Mouse (Mus musculus): ENCODE results near the gene Klrg1. TPM values are rescaled to one million over a fixed set of nuclear protein-coding genes. Genes with fewer than 3 reads are reported as not detected.

The Klrg1 gene
- total and polyA plus RNA-seq, 3 experiments: 0.28 to 1.0 TPM; not detected in 1

- 0 out of 2 replicates have a peak, but pooled peaks have one; percentile 27 for TF ChIP-seq SIN3A (IDR thresholded peaks at IDR 0.05; ENCODE audit: low read length)
Measured at GRCm38 (mm10) chr6:122270152-122270551, 12.5 kb downstream of the Klrg1 start (continued).

GRCm38 (mm10) chr6:122269170-122269569 is 13.5 kb downstream of the Klrg1 start:
- Histone ChIP-seq H3K27me3 (ENCODE audit: control insufficient read depth in 1 of 2, insufficient read depth in 2 of 2, low read length in 2 of 2) (no peaks in the 10 kb centered on the region), H3K4me3 (ENCODE audit: control insufficient read depth in 1 of 2, insufficient read depth in 1 of 2, low read depth in 2 of 2, low read length in 2 of 2) (no peak overlapping the region), H3K36me3 (ENCODE audit: control insufficient read depth in 1 of 2, insufficient read depth in 2 of 2, low read length in 2 of 2) (peaks cover 0 to 19% of the 10 kb centered on the region in 2 experiments; a peak in 2 of 4 replicates), H3K9ac (ENCODE audit: control insufficient read depth, low read depth, low read length, poor library complexity, severe bottlenecking) (no peak overlapping the region), H3K27ac (ENCODE audit: control insufficient read depth, low read depth, low read length) (no peak overlapping the region), H3K9me3 (replicated peaks; ENCODE audit: insufficient read depth, low read length) (no peaks in the 10 kb centered on the region), H3K4me1 (ENCODE audit: control insufficient read depth in 1 of 2, insufficient read depth in 2 of 2, low read length in 2 of 2) (peaks cover 10 to 12% of the 10 kb centered on the region in 2 experiments), H3K79me2 (ENCODE audit: control insufficient read depth, insufficient read depth, low read length, poor library complexity) (no peaks in the 10 kb centered on the region)
- no peak for TF ChIP-seq E2F4 (IDR thresholded peaks at IDR 0.05; ENCODE audit: borderline replicate concordance, low read depth, low read length)
- TF ChIP-seq ZMIZ1 (IDR thresholded peaks at IDR 0.05; ENCODE audit: low read depth, low read length): no peak
- no peak for TF ChIP-seq MAFK (IDR thresholded peaks at IDR 0.05; ENCODE audit: borderline replicate concordance, low read depth, low read length)
- TF ChIP-seq GABPA (IDR thresholded peaks at IDR 0.05; ENCODE audit: low read depth, low read length): no peak
- no peak for TF ChIP-seq CTCF (IDR thresholded peaks at IDR 0.05 in 2 of 3, conservative IDR thresholded peaks at IDR 0.05 in 1 of 3; ENCODE audit: control insufficient read depth in 1 of 3, insufficient read depth in 1 of 3, low read depth in 2 of 3, low read length in 3 of 3, poor library complexity in 1 of 3, severe bottlenecking in 1 of 3)
- no peak for DNase-seq (ENCODE audit: low read depth, low spot score)

- Histone ChIP-seq H3K27me3 (ENCODE audit: control insufficient read depth in 1 of 2, insufficient read depth in 2 of 2, low read length in 2 of 2) (no peaks in the 10 kb centered on the region), H3K4me1 (ENCODE audit: control insufficient read depth in 1 of 2, insufficient read depth in 2 of 2, low read length in 2 of 2) (peaks cover 10 to 11% of the 10 kb centered on the region in 2 experiments), H3K79me2 (ENCODE audit: control insufficient read depth, insufficient read depth, low read length, poor library complexity) (no peaks in the 10 kb centered on the region), H3K36me3 (ENCODE audit: control insufficient read depth in 1 of 2, insufficient read depth in 2 of 2, low read length in 2 of 2) (peaks cover 0 to 17% of the 10 kb centered on the region in 2 experiments; a peak in 2 of 4 replicates), H3K4me3 (ENCODE audit: control insufficient read depth in 1 of 2, insufficient read depth in 1 of 2, low read depth in 2 of 2, low read length in 2 of 2) (no peak overlapping the region), H3K9ac (ENCODE audit: control insufficient read depth, low read depth, low read length, poor library complexity, severe bottlenecking) (no peak overlapping the region), H3K27ac (ENCODE audit: control insufficient read depth, low read depth, low read length) (no peak overlapping the region), H3K9me3 (replicated peaks; ENCODE audit: insufficient read depth, low read length) (no peaks in the 10 kb centered on the region)
- DNase-seq (ENCODE audit: low read depth, low spot score): no peak
- TF ChIP-seq E2F4 (IDR thresholded peaks at IDR 0.05; ENCODE audit: borderline replicate concordance, low read depth, low read length) (no peak), RCOR1 (IDR thresholded peaks at IDR 0.05; ENCODE audit: low read depth, low read length) (no peak), MYB (IDR thresholded peaks at IDR 0.05; ENCODE audit: low read depth, low read length) (no peak), NELFE (IDR thresholded peaks at IDR 0.05; ENCODE audit: low read depth, low read length) (no peak), MAX (IDR thresholded peaks at IDR 0.05; ENCODE audit: low read length) (no peak)
Measured at GRCm38 (mm10) chr6:122268561-122268960, 14.1 kb downstream of the Klrg1 start.

GRCm38 (mm10) chr6:122262543-122262942 is 20.1 kb downstream of the Klrg1 start:
- no peaks in the 10 kb centered on the region for H3K36me3 ChIP-seq (ENCODE audit: control insufficient read depth in 1 of 2, insufficient read depth in 2 of 2, low read length in 2 of 2)
- H3K27ac ChIP-seq (ENCODE audit: control insufficient read depth, low read depth, low read length): no peak overlapping the region
- no peak overlapping the region for H3K4me3 ChIP-seq (ENCODE audit: control insufficient read depth in 1 of 2, insufficient read depth in 1 of 2, low read depth in 2 of 2, low read length in 2 of 2)
- no peak overlapping the region for H3K9ac ChIP-seq (ENCODE audit: control insufficient read depth, low read depth, low read length, poor library complexity, severe bottlenecking)
- DNase-seq (ENCODE audit: low read depth, low spot score): no peak
- H3K9me3 ChIP-seq (replicated peaks; ENCODE audit: insufficient read depth, low read length): no peaks in the 10 kb centered on the region
- no peaks in the 10 kb centered on the region for H3K27me3 ChIP-seq (ENCODE audit: control insufficient read depth in 1 of 2, insufficient read depth in 2 of 2, low read length in 2 of 2)
- no peaks in the 10 kb centered on the region for H3K4me1 ChIP-seq (ENCODE audit: control insufficient read depth in 1 of 2, insufficient read depth in 2 of 2, low read length in 2 of 2)
- TF ChIP-seq TAL1 (IDR thresholded peaks at IDR 0.05; ENCODE audit: low read length): no peak
- TF ChIP-seq TBP (IDR thresholded peaks at IDR 0.05; ENCODE audit: low read depth, low read length): no peak
- no peak for TF ChIP-seq MXI1 (IDR thresholded peaks at IDR 0.05; ENCODE audit: low read depth, low read length)
- no peak for TF ChIP-seq UBTF (IDR thresholded peaks at IDR 0.05; ENCODE audit: borderline replicate concordance, insufficient read depth, low read depth, low read length)
- TF ChIP-seq POLR2AphosphoS5 (IDR thresholded peaks at IDR 0.05; ENCODE audit: borderline replicate concordance, low read depth, low read length): no peak
- TF ChIP-seq MEF2A (IDR thresholded peaks at IDR 0.05; ENCODE audit: extremely low read depth, insufficient replicate concordance, low read depth, low read length, poor library complexity, severe bottlenecking): no peak
- H3K79me2 ChIP-seq (ENCODE audit: control insufficient read depth, insufficient read depth, low read length, poor library complexity): no peaks in the 10 kb centered on the region
